Mouse (Mus musculus) thymus, adult 2 months (tissue): ENCODE data around the gene Adgra1. TPM values are rescaled to one million over a fixed set of nuclear protein-coding genes. Genes with fewer than 3 reads are reported as not detected.

Source experiments
- DNase-seq: peaks from one replicate; pipeline ENCODE4 v3.0.0; 2021
- H3K27ac ChIP-seq: fragments of 200-500 bp; 2 replicates; pipeline ENCODE4 v1.5.1; 2012; ENCODE audit warnings: low read length, control low read depth; ENCODE audit not compliant: control insufficient read depth, insufficient read depth
- H3K27me3 ChIP-seq: fragments of 200-500 bp; 2 replicates; pipeline ENCODE4 v1.6.1; 2012; ENCODE audit warnings: mild to moderate bottlenecking, low read length, moderate library complexity, mixed read lengths; ENCODE audit not compliant: control insufficient read depth, insufficient read depth
- H3K36me3 ChIP-seq: fragments of 200-500 bp; 2 replicates; pipeline ENCODE4 v1.6.1; 2012; ENCODE audit warnings: mild to moderate bottlenecking, low read length, moderate library complexity; ENCODE audit not compliant: control insufficient read depth, insufficient read depth
- H3K4me1 ChIP-seq: fragments of 200-500 bp; replicated peaks from 2 replicates; pipeline ENCODE4 v1.6.1; 2012; ENCODE audit warnings: low read length; ENCODE audit not compliant: control insufficient read depth, insufficient read depth
- H3K4me3 ChIP-seq: fragments of 200-500 bp; 2 replicates; pipeline ENCODE4 v1.5.1; 2012; ENCODE audit warnings: mild to moderate bottlenecking, low read length, control low read depth, moderate library complexity; ENCODE audit not compliant: control insufficient read depth, insufficient read depth
- CTCF ChIP-seq: fragments of 200-500 bp; IDR thresholded peaks from 2 replicates; pipeline ENCODE4 v1.5.1; 2012; ENCODE audit warnings: mild to moderate bottlenecking, control low read depth, low read length, moderate library complexity, borderline replicate concordance; ENCODE audit not compliant: control insufficient read depth, poor library complexity, insufficient read depth; ENCODE audit errors: extremely low read depth
- POLR2A ChIP-seq: fragments of 200-500 bp; IDR thresholded peaks from 2 replicates; pipeline ENCODE4 v1.6.1; 2012; ENCODE audit warnings: mild to moderate bottlenecking, low read length, control low read depth, moderate library complexity; ENCODE audit not compliant: control insufficient read depth, poor library complexity, insufficient read depth; ENCODE audit errors: extremely low read depth
- WGBS: fragments of 180-500 bp; shearing (Covaris S2); methylation state at CpG from one replicate; pipeline ENCODE4 v1.1.7; 2018; 5-methylcytosine and 5-hydroxymethylcytosine counted together
- polyA plus RNA-seq: library from polyadenylated mRNA; depleted of rRNA; stranded (reverse); fragments of >200 nt; gene quantifications from 2 replicates; pipeline ENCODE4 v1.2.3, GENCODE M21; 2012

The Adgra1 gene
- polyA plus RNA-seq, 1 experiment: 0.08 TPM

DNA sequence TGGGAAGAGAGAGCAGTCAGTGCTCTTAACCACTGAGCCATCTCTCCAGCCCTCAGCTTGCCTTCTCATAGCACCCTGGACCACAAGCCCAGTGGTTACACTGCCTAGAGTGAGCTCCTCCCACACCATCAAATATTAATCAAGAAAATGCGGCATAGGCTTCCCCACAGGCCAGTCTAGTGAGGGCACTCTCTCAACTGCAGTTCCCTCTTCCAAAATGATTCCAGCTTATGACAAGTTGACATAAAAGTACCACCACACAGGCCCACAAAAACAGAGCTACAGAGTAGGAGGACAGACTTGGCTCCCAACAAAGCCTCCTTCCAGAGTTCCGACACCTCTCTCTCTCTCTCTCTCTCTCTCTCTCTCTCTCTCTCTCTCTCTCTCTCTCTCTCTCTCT lies 29.1 kb downstream of the Adgra1 start:
- TF ChIP-seq POLR2A (no peak), CTCF (no peak)
- WGBS: 80% methylated on average over 2 of the region's 2 CpGs

DNA sequence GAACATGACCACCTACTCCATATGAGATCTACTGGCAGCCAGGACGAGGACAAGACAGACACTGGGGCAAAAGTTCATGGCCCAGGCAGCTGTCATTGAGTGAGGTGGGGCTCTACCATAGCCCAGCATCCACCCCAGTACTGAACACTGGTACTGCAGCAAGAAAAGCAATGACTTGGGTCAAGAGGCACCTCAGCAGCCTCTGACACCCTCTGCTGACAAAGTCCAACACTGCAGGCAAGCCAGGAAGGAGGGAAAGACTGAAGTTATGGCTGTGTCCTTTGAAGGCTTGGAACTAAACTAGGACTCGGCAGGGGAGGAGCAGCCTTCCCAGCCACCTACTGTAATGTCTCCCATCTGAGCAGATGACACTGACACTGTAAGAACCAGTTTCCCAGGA lies 30.3 kb downstream of the Adgra1 start:
- no peaks in the 10 kb centered on the region for H3K4me1 ChIP-seq
- 62% methylated on average over 2 of the region's 2 CpGs for WGBS
- H3K36me3 ChIP-seq: no peaks in the 10 kb centered on the region
- H3K4me3 ChIP-seq: no peak overlapping the region
- H3K27me3 ChIP-seq: no peaks in the 10 kb centered on the region
- no peak overlapping the region for H3K27ac ChIP-seq
- TF ChIP-seq CTCF (no peak), POLR2A (no peak)
- no peak for DNase-seq

More for the DNA sequence above, 29.1 kb downstream of the Adgra1 start:
- Histone ChIP-seq H3K4me3 (no peak overlapping the region), H3K4me1 (no peaks in the 10 kb centered on the region), H3K27ac (no peak overlapping the region), H3K36me3 (no peaks in the 10 kb centered on the region), H3K27me3 (no peaks in the 10 kb centered on the region)
- DNase-seq: no peak

DNA sequence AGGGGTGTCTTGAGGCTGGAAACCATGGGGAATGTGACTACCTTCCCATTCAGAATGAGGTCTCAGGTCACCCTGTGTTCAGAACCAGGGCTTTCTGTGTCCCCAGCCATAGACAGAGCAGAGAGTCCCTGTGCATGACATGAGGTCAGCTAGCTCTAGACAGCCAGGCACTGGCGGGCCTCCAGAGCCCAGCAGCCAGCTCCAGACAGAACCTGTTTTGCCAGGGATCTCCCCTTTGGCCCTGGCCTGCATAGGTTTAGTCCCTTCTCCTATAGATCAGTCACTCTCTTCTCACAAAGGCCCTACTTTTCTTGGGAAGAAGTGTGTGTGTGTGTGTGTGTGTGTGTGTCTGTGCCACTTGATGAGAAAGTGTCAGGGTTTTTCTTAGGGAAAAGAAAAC lies 30.9 kb downstream of the Adgra1 start:
- no peak for DNase-seq
- WGBS: 75% methylated on average over 1 of the region's 1 CpGs
- no peak overlapping the region for H3K4me3 ChIP-seq
- H3K27ac ChIP-seq: no peak overlapping the region
- no peaks in the 10 kb centered on the region for H3K4me1 ChIP-seq
- no peaks in the 10 kb centered on the region for H3K36me3 ChIP-seq
- H3K27me3 ChIP-seq: no peaks in the 10 kb centered on the region
- no peak for TF ChIP-seq CTCF
- TF ChIP-seq POLR2A: no peak

DNA sequence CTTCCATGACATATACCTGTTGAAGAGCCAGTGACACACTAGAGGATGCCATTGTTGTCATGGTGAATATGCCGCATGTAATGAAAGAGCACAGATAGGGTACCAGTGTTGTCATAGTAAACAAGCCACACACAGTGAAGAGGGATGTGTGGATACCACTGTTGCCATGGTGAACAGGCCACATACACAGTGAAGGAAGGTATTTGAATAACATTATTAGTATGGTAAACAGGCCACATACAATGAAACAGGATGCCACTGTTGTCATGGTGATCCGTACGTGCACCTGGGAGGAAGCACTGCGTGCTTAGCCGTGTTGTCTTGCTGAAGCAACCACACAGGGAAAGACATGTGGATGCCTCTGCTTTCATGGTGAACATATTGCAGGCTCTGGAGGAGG lies 37.0 kb downstream of the Adgra1 start:
- no peak overlapping the region for H3K4me3 ChIP-seq
- H3K27ac ChIP-seq: no peak overlapping the region
- 88% methylated on average over 5 of the region's 5 CpGs for WGBS
- H3K4me1 ChIP-seq: no peaks in the 10 kb centered on the region
- DNase-seq: no peak
- H3K36me3 ChIP-seq: no peaks in the 10 kb centered on the region
- TF ChIP-seq CTCF (no peak), POLR2A (no peak)
- no peaks in the 10 kb centered on the region for H3K27me3 ChIP-seq

DNA sequence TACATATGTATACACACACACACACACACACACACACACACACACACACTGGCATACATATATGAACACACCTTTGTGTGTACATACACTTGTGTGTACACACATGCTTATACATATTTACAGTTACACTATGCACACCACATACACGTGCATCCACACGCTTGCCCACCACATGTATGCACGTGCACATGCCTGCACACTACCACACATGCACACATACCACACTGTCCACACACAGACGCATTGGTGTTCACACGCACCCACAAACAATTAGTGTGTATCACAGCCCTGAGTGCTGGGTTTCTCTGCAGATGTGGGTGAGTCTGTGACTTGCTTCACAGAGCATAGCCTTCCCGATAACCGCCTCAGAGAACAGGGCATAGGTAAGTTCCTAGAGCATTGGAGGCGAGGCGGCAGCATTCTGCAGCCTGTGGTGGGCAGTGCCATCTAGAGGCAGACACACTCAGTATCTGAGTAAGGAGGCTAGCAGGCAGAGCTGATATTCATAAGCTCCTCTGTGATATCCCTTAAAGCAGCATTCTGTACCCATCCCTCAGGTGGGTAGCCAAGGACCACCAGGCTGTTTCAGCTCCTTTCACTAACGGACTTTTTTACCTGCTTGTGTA lies 43.3 kb downstream of the Adgra1 start:
- no peaks in the 10 kb centered on the region for H3K27me3 ChIP-seq
- 73% methylated on average over 10 of the region's 10 CpGs for WGBS
- H3K27ac ChIP-seq: no peak overlapping the region
- no peaks in the 10 kb centered on the region for H3K36me3 ChIP-seq
- H3K4me1 ChIP-seq: no peaks in the 10 kb centered on the region
- TF ChIP-seq POLR2A: no peak
- TF ChIP-seq CTCF: no peak
- H3K4me3 ChIP-seq: no peak overlapping the region
- DNase-seq: no peak

DNA sequence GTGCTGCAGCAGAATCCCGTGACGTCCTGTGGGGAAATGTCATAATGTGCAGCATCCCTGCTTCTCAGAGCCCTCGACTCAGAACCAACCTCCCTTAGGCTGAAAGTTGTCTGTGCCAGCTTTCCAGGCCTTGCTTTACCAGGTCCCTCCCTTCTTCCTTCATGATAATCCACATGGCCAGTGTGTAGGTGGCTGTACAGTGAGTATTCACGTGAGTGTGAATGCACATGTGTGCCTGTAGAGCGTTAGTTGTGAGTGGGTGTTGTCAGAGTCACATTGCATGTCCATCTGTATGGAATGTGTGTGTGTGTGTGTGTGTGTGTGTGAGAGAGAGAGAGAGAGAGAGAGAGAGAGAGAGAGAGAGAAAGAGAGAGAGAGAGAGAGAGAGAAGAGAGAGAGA lies 44.1 kb downstream of the Adgra1 start:
- no peak for TF ChIP-seq CTCF
- no peak for TF ChIP-seq POLR2A
- 84% methylated on average over 5 of the region's 5 CpGs for WGBS
- Histone ChIP-seq H3K36me3 (no peaks in the 10 kb centered on the region), H3K27ac (no peak overlapping the region), H3K4me3 (no peak overlapping the region), H3K27me3 (no peaks in the 10 kb centered on the region), H3K4me1 (no peaks in the 10 kb centered on the region)
- no peak for DNase-seq

DNA sequence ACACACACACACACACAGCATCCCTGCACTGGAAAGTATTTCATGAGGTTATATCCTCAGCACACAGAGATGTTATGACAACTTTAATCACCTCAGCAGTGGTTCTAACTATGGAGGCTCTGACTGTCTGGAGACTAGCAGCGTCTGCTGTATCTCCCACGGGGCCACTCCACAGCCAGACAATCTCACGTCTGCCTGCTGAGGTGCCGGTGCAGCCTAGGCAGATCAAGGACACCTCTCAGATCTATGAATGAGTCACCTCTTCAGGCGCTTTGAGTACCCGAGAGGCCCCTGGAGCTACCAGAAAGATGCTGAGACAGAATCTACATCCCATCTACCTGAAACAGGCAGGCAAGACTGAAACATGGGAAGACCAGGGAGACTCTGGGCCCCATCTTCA lies 44.6 kb downstream of the Adgra1 start:
- WGBS: 82% methylated on average over 6 of the region's 6 CpGs
- no peak for DNase-seq

More for the DNA sequence above, 44.6 kb downstream of the Adgra1 start:
- Histone ChIP-seq H3K4me1 (no peaks in the 10 kb centered on the region), H3K4me3 (no peak overlapping the region), H3K36me3 (no peaks in the 10 kb centered on the region), H3K27ac (no peak overlapping the region), H3K27me3 (no peaks in the 10 kb centered on the region)
- TF ChIP-seq POLR2A: no peak
- no peak for TF ChIP-seq CTCF
